Mouse (Mus musculus) stomach, postnatal 0 days (tissue): ENCODE results near the gene Rubcn.

Source experiments
- CTCF ChIP-seq: IDR thresholded peaks from 2 replicates; pipeline ENCODE4 v1.5.1; 2016; ENCODE audit warnings: antibody characterized with exemption, low read depth, mild to moderate bottlenecking, moderate library complexity
- EP300 ChIP-seq: optimal IDR thresholded peaks from 2 replicates; pipeline ENCODE3; 2016; ENCODE audit warnings: antibody characterized with exemption

- TF ChIP-seq CTCF (no peak), EP300 (no peak)
Measured at GRCm38 (mm10) chr16:32878972-32879926, 1.7 kb upstream of the Rubcn start.
